Mouse (Mus musculus): ENCODE results near the gene Asic5. TPM values are rescaled to one million over a fixed set of nuclear protein-coding genes. Genes with fewer than 3 reads are reported as not detected.
A peak's percentile ranks its signal among the peaks of the same experiment; 100 is the strongest.

Asic5 gene
- polyA plus RNA-seq, 1 experiment from 2014 or later, result not detected

DNA sequence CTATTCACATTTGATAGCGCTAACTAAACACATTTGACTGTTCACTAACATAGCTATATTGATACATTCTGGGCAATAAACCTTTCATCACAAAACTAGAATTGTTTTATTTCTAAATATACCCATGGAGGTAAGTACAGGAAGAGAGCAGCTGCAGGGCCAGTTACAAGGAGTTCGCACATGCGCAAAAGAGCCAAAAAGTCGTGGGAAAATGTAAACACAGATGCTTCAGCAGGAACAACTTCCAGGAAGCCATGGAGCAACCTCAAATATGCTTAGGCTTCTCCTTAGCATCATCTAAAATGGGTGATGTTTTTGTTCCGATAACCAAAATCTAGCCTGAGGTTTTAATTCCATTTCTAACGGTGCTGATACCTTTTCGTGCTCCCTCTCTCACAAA is 66.6 kb downstream of the Asic5 start:
- Histone ChIP-seq H3K9me3 (ENCODE audit: low read depth, low read length) (no peaks in the 10 kb centered on the region), H3K4me2 (0 out of 2 replicates have a peak overlapping the region, but pooled peaks have one; percentile 21), H3K36me3 (ENCODE audit: insufficient read depth) (peaks cover 34% of the 10 kb centered on the region), H3K27me3 (ENCODE audit: insufficient read depth, low read length) (no peaks in the 10 kb centered on the region), H3K27ac (ENCODE audit: low read depth) (peak overlapping the region; percentile 80), H3K4me1 (ENCODE audit: insufficient read depth) (peaks cover 32% of the 10 kb centered on the region), H3K9ac (no peak overlapping the region), H3K4me3 (ENCODE audit: low read depth, low read length) (no peak overlapping the region)
- peak; percentile 81 for DNase-seq
- TF ChIP-seq CTCF (IDR thresholded peaks at IDR 0.05; ENCODE audit: low read depth), result no peak
- no peak for ATAC-seq (ENCODE audit: insufficient read depth)
- WGBS, result 34% methylated on average over 7 of the region's 7 CpGs

DNA sequence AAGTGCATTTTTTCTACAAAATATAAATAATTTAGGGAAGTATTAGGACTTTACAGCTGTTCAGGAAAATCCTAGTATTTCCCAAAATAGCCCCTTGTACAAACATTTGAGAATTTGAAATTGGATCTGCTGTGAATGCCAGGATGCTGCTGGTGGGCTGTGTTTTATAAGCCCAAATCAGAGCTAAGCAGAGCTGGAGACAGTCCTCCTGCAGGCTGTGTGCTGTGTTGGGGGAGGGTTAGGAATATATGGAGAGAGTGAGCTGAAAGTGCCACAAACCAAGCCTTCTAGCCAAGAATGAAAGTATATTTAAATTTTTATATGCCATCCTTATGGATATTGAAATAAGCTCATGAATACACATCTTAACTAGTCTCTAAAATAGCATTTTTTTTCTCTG is 69.4 kb downstream of the Asic5 start:
- no peaks in the 10 kb centered on the region for H3K9me3 ChIP-seq (ENCODE audit: low read depth, low read length)
- no peaks in the 10 kb centered on the region for H3K27me3 ChIP-seq (ENCODE audit: insufficient read depth, low read length)
- H3K27ac ChIP-seq (ENCODE audit: low read depth), result peak overlapping the region; percentile 73
- H3K4me2 ChIP-seq, result no peak overlapping the region
- peaks cover 13% of the 10 kb centered on the region; the same call in 1 of the 2 replicates for H3K36me3 ChIP-seq (ENCODE audit: insufficient read depth)
- peak; percentile 71 for DNase-seq
- no peak overlapping the region for H3K4me3 ChIP-seq (ENCODE audit: low read depth, low read length)
- TF ChIP-seq CTCF (IDR thresholded peaks at IDR 0.05; ENCODE audit: low read depth), result no peak
- no peak overlapping the region for H3K9ac ChIP-seq
- ATAC-seq (ENCODE audit: insufficient read depth), result peak; percentile 64; the same call in 1 of the 2 replicates
- peaks cover 37% of the 10 kb centered on the region for H3K4me1 ChIP-seq (ENCODE audit: insufficient read depth)

DNA sequence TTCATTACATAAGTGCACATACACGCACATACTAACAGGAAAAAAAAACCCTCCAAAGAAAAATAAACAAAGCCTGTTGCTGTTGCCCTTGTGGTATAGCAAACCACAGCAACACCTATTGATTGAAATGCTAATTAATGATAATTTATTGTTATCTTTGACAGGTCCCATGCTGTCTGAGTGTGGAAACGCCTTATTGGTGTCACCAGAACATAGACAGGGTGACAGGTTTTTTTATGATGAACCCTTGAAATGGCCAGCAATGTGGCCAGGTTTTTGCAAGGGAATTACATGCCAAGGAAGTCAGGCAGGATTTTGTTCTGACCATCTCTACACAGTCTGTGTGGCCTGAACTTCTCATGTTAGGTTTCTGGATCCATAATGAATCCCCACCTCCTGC is 69.9 kb downstream of the Asic5 start:
- H3K9me3 ChIP-seq (ENCODE audit: low read depth, low read length), result no peaks in the 10 kb centered on the region
- peak overlapping the region; percentile 73 for H3K27ac ChIP-seq (ENCODE audit: low read depth)
- H3K4me2 ChIP-seq, result no peak overlapping the region
- no peak for DNase-seq
- no peak overlapping the region for H3K9ac ChIP-seq
- peaks cover 37% of the 10 kb centered on the region for H3K4me1 ChIP-seq (ENCODE audit: insufficient read depth)
- 40% methylated on average over 2 of the region's 2 CpGs for whole genome bisulfite sequencing
- no peaks in the 10 kb centered on the region for H3K27me3 ChIP-seq (ENCODE audit: insufficient read depth, low read length)
- no peak for ATAC-seq (ENCODE audit: insufficient read depth)
- H3K36me3 ChIP-seq (ENCODE audit: insufficient read depth), result peaks cover 13% of the 10 kb centered on the region; the same call in 1 of the 2 replicates
- no peak overlapping the region for H3K4me3 ChIP-seq (ENCODE audit: low read depth, low read length)
- no peak for TF ChIP-seq CTCF (IDR thresholded peaks at IDR 0.05; ENCODE audit: low read depth)

DNA sequence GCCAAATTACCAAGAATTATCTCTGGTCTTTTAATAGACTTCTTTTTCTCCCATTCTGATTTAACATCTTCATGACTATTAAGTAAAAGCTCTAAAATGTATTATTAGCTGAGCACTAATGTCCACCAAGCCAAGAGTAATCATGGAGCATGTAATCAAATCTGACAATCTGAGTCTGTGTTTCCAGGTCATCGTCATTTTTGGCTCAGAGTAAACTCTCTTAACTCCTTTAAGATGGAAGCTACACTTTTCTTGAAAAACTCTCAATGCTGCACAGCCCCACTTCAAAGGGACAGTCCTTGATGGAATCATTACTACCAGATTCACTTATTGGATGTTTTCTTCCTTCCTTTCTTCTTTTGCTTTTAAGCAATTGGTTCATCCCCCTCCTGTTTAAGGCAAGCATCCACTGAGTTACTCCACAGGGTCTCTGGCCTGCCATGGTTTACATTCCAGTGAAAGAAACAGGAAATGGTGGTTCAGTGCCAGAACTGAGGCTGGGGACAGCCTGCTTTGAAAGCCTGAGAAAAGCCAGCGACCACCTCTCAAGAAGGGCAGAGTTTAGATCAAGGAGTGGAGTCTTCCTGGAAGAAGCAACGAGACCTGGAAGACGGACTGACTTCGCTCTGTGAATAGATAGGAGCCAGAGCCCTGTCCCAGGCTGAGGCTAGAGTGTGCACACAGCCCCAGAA is 72.3 kb downstream of the Asic5 start:
- Histone ChIP-seq H3K4me2 (no peak overlapping the region), H3K36me3 (ENCODE audit: insufficient read depth) (peaks cover 18% of the 10 kb centered on the region), H3K4me1 (ENCODE audit: insufficient read depth) (peaks cover 34% of the 10 kb centered on the region), H3K4me3 (ENCODE audit: low read depth, low read length) (no peak overlapping the region), H3K27ac (ENCODE audit: low read depth) (peak overlapping the region; percentile 65; the same call in 1 of the 2 replicates), H3K9me3 (ENCODE audit: low read depth, low read length) (no peaks in the 10 kb centered on the region), H3K9ac (no peak overlapping the region), H3K27me3 (ENCODE audit: insufficient read depth, low read length) (no peaks in the 10 kb centered on the region)
- DNase-seq (peak; percentile 75), ATAC-seq (ENCODE audit: insufficient read depth) (0 out of 2 replicates have a peak, but pooled peaks have one; percentile 13)
- TF ChIP-seq CTCF (IDR thresholded peaks at IDR 0.05; ENCODE audit: low read depth), result no peak
- WGBS, result 22% methylated on average over 5 of the region's 5 CpGs

DNA sequence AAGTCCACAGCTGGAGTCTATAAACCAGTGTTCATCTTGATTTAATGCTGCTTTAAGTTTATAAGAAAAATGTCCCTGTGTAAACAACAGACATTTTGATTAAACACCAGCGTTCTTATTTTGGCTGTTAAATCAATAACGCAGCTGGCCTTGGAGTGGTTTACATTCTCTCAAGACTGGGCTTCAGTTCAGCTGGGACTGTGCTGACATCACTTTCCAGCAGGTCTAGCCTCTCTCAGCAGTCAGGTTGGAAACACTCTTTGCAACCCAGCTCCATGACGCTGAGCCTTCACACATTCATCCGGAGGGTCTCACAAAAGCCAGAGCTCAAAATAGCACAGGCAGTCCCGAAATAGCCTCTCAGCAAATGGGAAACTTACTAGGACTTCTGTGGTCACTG is 75.1 kb downstream of the Asic5 start:
- peaks cover 14% of the 10 kb centered on the region; the same call in 1 of the 2 replicates for H3K36me3 ChIP-seq (ENCODE audit: insufficient read depth)
- H3K4me2 ChIP-seq, result 0 out of 2 replicates have a peak overlapping the region, but pooled peaks have one; percentile 5
- DNase-seq (peak; percentile 97), ATAC-seq (ENCODE audit: insufficient read depth) (peak; percentile 99)
- WGBS, result 8% methylated on average over 5 of the region's 5 CpGs
- no peak for TF ChIP-seq CTCF (IDR thresholded peaks at IDR 0.05; ENCODE audit: low read depth)
- no peaks in the 10 kb centered on the region for H3K9me3 ChIP-seq (ENCODE audit: low read depth, low read length)
- H3K4me3 ChIP-seq (ENCODE audit: low read depth, low read length), result no peak overlapping the region
- H3K9ac ChIP-seq, result no peak overlapping the region
- peaks cover 36% of the 10 kb centered on the region for H3K4me1 ChIP-seq (ENCODE audit: insufficient read depth)
- peak overlapping the region; percentile 80 for H3K27ac ChIP-seq (ENCODE audit: low read depth)
- no peaks in the 10 kb centered on the region for H3K27me3 ChIP-seq (ENCODE audit: insufficient read depth, low read length)

DNA sequence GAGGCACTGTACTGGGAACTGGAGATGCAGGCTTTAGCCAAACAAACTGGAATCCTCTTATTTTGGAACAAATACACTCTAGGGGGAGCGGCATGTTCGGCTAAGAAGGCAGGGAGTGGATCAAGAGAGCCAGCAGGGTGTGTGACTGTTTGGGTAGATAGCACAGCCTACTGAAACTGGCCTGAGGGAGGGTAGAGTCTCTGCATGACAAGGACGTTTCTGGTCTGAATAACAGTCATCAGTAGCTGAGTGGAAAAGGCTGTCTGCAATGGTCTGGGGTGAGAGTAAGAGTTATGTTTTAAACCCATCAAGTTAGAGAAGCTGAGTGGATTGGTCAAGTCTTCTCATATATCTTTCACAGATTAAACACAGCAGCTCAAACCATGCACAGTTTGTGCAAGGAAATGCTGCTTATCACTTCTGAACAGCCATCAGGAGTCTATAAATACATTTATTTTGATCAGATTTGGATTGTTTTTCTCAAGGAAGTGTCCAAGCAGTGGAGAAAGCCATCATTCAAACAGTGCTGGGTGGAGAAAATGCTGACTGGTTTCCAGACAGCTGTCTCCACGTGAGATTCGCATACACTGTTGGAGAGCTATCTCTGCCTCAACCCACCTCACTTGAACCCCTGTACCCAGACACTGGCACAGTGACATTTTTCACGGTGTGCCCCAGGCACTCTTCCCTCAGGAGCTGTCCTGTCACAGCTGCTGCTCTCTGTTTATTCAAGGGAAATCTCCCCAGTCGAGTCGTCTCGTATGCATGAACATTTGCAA is 79.5 kb downstream of the Asic5 start:
- peak; percentile 47 for DNase-seq
- no peaks in the 10 kb centered on the region for H3K27me3 ChIP-seq (ENCODE audit: insufficient read depth, low read length)
- 17% methylated on average over 9 of the region's 9 CpGs for WGBS
- no peak overlapping the region for H3K4me2 ChIP-seq
- no peak for TF ChIP-seq CTCF (IDR thresholded peaks at IDR 0.05; ENCODE audit: low read depth)
- no peaks in the 10 kb centered on the region for H3K9me3 ChIP-seq (ENCODE audit: low read depth, low read length)
- no peak overlapping the region for H3K9ac ChIP-seq
- H3K4me3 ChIP-seq (ENCODE audit: low read depth, low read length), result no peak overlapping the region
- H3K4me1 ChIP-seq (ENCODE audit: insufficient read depth), result peaks cover 33% of the 10 kb centered on the region
- H3K27ac ChIP-seq (ENCODE audit: low read depth), result peak overlapping the region; percentile 40
- peaks cover 10% of the 10 kb centered on the region; the same call in 1 of the 2 replicates for H3K36me3 ChIP-seq (ENCODE audit: insufficient read depth)
- ATAC-seq (ENCODE audit: insufficient read depth), result no peak

DNA sequence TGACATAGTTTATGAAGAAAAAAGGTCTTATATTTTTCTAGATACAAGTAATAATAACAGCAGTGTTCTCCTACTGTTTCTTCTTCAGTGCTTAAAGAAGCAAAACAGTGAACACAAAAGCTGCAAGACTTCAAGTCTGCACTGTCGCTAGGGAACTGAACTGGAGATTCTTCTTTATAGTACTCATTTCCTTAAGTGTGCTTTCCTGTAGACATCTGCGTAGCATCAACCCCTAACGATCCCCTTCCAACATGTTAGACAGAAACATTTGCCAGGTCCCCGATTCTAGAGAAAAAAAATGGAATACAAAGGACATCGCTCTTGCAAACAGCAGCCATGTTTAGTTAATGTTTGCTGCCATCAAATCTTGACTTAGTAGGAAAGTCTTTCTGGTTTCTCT is 85.7 kb downstream of the Asic5 start:
- no peak for TF ChIP-seq CTCF (IDR thresholded peaks at IDR 0.05; ENCODE audit: low read depth)
- H3K4me1 ChIP-seq (ENCODE audit: insufficient read depth), result peaks cover 18% of the 10 kb centered on the region
- no peaks in the 10 kb centered on the region for H3K27me3 ChIP-seq (ENCODE audit: insufficient read depth, low read length)
- WGBS, result 64% methylated on average over 5 of the region's 5 CpGs
- no peak overlapping the region for H3K27ac ChIP-seq (ENCODE audit: low read depth)
- H3K36me3 ChIP-seq (ENCODE audit: insufficient read depth), result 0 out of 2 replicates have a peak, but pooled peaks cover 9% of the 10 kb centered on the region
- no peaks in the 10 kb centered on the region for H3K9me3 ChIP-seq (ENCODE audit: low read depth, low read length)
- no peak overlapping the region for H3K9ac ChIP-seq
- ATAC-seq (ENCODE audit: insufficient read depth) (no peak), DNase-seq (no peak)
- no peak overlapping the region for H3K4me3 ChIP-seq (ENCODE audit: low read depth, low read length)
- H3K4me2 ChIP-seq, result no peak overlapping the region

Other genes starting within 250 kb of the Asic5 start
- 15.0 and 15.3 TPM in 2 replicates for gene Ctso, start 49.7 kb upstream of the Asic5 start, polyA plus RNA-seq (2014; fragmentation: Nextera tagmentation; extraction: Ambion mirVana)
- 3.1 and 3.4 TPM in 2 replicates for gene Tdo2, start 6.1 kb upstream of the Asic5 start, polyA plus RNA-seq (2014; fragmentation: Nextera tagmentation; extraction: Ambion mirVana)
- 73.5 and 75.6 TPM in 2 replicates for gene Gucy1b1, start 92.4 kb downstream of the Asic5 start, polyA plus RNA-seq (2014; fragmentation: Nextera tagmentation; extraction: Ambion mirVana)
- 111 and 117 TPM in 2 replicates for gene Gucy1a1, start 163.5 kb downstream of the Asic5 start, polyA plus RNA-seq (2014; fragmentation: Nextera tagmentation; extraction: Ambion mirVana)